Mouse (Mus musculus) forebrain, postnatal 0 days (tissue): ENCODE measurements around the gene Gna14. TPM values are rescaled to one million over a fixed set of nuclear protein-coding genes. Genes with fewer than 3 reads are reported as not detected.
A peak's percentile ranks its signal among the peaks of the same experiment; 100 is the strongest.

Experiments used
- ATAC-seq: fragments of 200-750 bp; cut with Nextera tagmentation; 2 replicates; pipeline ENCODE4 v1.8.0; 2017; ENCODE audit warnings: mild to moderate bottlenecking, moderate library complexity
- DNase-seq: peaks from one replicate; pipeline ENCODE4 v3.0.0-alpha.2; 2015
- H3K27ac ChIP-seq: fragments of 300-500 bp; sonication (generic); 2 replicates; pipeline ENCODE4 v1.5.1; 2014; ENCODE audit warnings: low read depth, mild to moderate bottlenecking, antibody characterized with exemption, low read length, moderate library complexity, mixed read lengths
- H3K27me3 ChIP-seq: fragments of 300-500 bp; sonication (generic); 2 replicates; pipeline ENCODE4 v1.6.1; 2014; ENCODE audit warnings: mild to moderate bottlenecking, low read length, mixed read lengths; ENCODE audit not compliant: insufficient read depth
- H3K36me3 ChIP-seq: fragments of 300-500 bp; sonication (generic); 2 replicates; pipeline ENCODE4 v1.6.1; 2014; ENCODE audit warnings: mild to moderate bottlenecking, moderate library complexity; ENCODE audit not compliant: insufficient read depth
- H3K4me1 ChIP-seq: fragments of 300-500 bp; sonication (generic); 2 replicates; pipeline ENCODE4 v1.6.1; 2014; ENCODE audit warnings: antibody characterized with exemption; ENCODE audit not compliant: insufficient read depth
- H3K4me2 ChIP-seq: fragments of 300-500 bp; sonication (generic); 2 replicates; pipeline ENCODE4 v1.6.1; 2014; ENCODE audit warnings: low read depth, mild to moderate bottlenecking, moderate library complexity
- H3K4me3 ChIP-seq: fragments of 300-500 bp; sonication (generic); 2 replicates; pipeline ENCODE4 v1.5.1; 2014; ENCODE audit warnings: low read depth, low read length, mixed read lengths
- H3K9ac ChIP-seq: fragments of 300-500 bp; sonication (generic); 2 replicates; pipeline ENCODE4 v1.6.1; 2014; ENCODE audit warnings: mild to moderate bottlenecking
- H3K9me3 ChIP-seq: fragments of 300-500 bp; sonication (generic); 2 replicates; pipeline ENCODE4 v1.6.1; 2016; ENCODE audit warnings: low read length
- CTCF ChIP-seq: sonication (generic); IDR thresholded peaks from 2 replicates; pipeline ENCODE4 v1.5.1; 2016; ENCODE audit warnings: antibody characterized with exemption, control low read depth, low read depth
- WGBS: fragments of 180-500 bp; shearing (Covaris S2); extraction: QIAGEN DNeasy Blood & Tissue Kit; methylation state at CpG from one replicate; pipeline ENCODE4 v1.1.7; 2014; 5-methylcytosine and 5-hydroxymethylcytosine counted together
- polyA plus RNA-seq: library from polyadenylated mRNA; unstranded; fragments of >200 nt; fragmentation: Nextera tagmentation; extraction: Ambion mirVana; gene quantifications from 2 replicates; pipeline ENCODE4 v1.2.1, GENCODE M21; 2015
- total RNA-seq: library from RNA; depleted of rRNA; stranded (reverse); fragments of >200 nt; gene quantifications from 2 replicates; pipeline ENCODE4 v1.2.3, GENCODE M21; 2014

Gene Gna14
- total and polyA plus RNA-seq, 2 experiments from 2014 or later: 0.56 to 0.62 TPM

DNA sequence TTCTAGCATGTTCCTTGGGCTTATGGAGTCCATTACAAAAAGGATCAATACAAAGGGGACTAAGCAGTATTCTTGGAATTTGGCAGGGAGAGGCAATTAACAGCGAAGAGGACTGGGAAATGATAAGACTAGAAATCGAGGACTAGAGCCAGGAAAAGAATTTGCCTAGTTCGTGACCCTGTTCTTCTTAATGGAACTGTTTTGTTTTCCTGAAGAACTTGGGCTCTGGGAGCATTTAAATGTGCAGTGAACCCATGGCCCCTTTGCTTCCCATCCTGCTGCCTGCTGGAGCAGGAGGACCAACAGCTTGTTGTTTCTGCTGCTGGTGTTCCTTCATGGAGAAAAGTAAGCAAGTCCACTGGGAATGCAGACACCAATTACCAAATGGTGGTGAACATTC is 15.3 kb downstream of the Gna14 start:
- ATAC-seq (no peak), DNase-seq (no peak)
- 42% methylated on average over 3 of the region's 3 CpGs for WGBS
- no peak overlapping the region for H3K4me2 ChIP-seq
- no peak overlapping the region for H3K4me3 ChIP-seq
- no peaks in the 10 kb centered on the region for H3K36me3 ChIP-seq
- H3K9me3 ChIP-seq: no peaks in the 10 kb centered on the region
- H3K27me3 ChIP-seq: no peaks in the 10 kb centered on the region
- H3K4me1 ChIP-seq: no peaks in the 10 kb centered on the region
- no peak overlapping the region for H3K27ac ChIP-seq
- no peak for TF ChIP-seq CTCF
- H3K9ac ChIP-seq: no peak overlapping the region

DNA sequence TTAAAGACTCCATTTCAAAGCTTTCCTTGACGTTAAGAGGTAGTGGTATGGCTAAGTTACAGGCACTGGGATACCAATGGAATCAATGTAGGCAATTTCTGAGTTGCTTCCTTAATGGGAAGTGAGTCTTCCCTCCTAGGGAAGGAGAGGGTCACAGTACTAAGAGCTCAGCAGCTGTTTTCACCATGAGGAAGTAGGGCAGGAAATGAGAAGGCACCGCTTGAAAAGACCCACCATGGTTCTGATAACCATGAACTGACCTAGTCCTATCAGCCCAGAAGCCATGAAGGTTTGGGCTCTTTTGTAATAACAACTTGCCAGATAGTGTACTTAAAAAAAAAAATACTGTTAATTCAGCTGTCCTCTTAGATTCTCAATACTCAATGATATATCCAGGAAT is 20.6 kb downstream of the Gna14 start:
- Histone ChIP-seq H3K4me1 (no peaks in the 10 kb centered on the region), H3K4me2 (no peak overlapping the region), H3K27ac (no peak overlapping the region), H3K9me3 (no peaks in the 10 kb centered on the region), H3K36me3 (no peaks in the 10 kb centered on the region), H3K27me3 (no peaks in the 10 kb centered on the region), H3K9ac (no peak overlapping the region), H3K4me3 (no peak overlapping the region)
- no peak for TF ChIP-seq CTCF
- WGBS: 82% methylated on average over 2 of the region's 2 CpGs
- no peak for ATAC-seq
- no peak for DNase-seq

DNA sequence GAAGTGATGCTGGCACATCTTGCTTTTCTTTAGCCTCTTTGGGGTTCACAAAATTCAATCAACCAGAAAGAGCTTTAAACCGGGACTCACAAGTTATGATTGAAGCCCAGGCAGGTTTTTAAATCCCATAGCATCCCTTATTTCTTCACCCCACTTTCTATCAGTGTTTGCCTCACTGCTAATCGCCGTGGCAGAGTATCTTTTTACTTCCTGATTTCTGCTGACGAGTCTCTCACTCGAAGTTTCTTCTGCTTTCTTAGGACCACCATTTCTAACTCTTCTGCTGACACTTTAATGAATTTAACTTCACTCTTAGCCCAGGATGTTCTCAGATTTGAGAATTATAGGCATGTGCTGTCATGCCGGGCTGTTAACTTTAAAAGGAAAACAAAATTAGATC is 21.6 kb downstream of the Gna14 start:
- DNase-seq: no peak
- no peaks in the 10 kb centered on the region for H3K4me1 ChIP-seq
- 86% methylated on average over 6 of the region's 6 CpGs for WGBS
- H3K4me3 ChIP-seq: no peak overlapping the region
- no peak overlapping the region for H3K4me2 ChIP-seq
- no peaks in the 10 kb centered on the region for H3K36me3 ChIP-seq
- H3K9ac ChIP-seq: no peak overlapping the region
- H3K27ac ChIP-seq: no peak overlapping the region
- ATAC-seq: no peak
- no peaks in the 10 kb centered on the region for H3K9me3 ChIP-seq
- no peaks in the 10 kb centered on the region for H3K27me3 ChIP-seq
- TF ChIP-seq CTCF: no peak

DNA sequence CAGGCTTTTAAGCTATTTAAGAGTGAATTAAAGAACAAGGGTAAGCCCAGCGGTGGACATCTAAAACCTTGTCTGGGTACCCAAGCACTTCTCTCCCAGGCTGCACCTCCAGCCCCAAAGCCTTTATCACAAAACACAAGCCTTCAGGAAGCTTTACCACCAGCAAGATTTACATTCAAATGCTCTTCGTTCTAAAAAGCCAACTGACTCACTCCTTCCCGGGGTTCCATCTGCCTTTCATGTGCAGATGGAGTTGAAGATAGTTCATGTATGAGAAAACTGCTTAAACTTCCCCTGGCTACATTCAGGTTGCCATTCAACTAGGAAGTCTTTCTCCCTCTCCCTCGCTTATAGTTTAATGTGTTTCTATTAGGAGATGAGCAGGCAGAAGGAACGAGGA is 23.8 kb downstream of the Gna14 start:
- Histone ChIP-seq H3K4me1 (no peaks in the 10 kb centered on the region), H3K27ac (no peak overlapping the region), H3K4me2 (no peak overlapping the region), H3K9ac (no peak overlapping the region), H3K36me3 (no peaks in the 10 kb centered on the region), H3K4me3 (no peak overlapping the region), H3K9me3 (no peaks in the 10 kb centered on the region), H3K27me3 (no peaks in the 10 kb centered on the region)
- WGBS: 43% methylated on average over 5 of the region's 5 CpGs
- DNase-seq (no peak), ATAC-seq (no peak)
- TF ChIP-seq CTCF: no peak

DNA sequence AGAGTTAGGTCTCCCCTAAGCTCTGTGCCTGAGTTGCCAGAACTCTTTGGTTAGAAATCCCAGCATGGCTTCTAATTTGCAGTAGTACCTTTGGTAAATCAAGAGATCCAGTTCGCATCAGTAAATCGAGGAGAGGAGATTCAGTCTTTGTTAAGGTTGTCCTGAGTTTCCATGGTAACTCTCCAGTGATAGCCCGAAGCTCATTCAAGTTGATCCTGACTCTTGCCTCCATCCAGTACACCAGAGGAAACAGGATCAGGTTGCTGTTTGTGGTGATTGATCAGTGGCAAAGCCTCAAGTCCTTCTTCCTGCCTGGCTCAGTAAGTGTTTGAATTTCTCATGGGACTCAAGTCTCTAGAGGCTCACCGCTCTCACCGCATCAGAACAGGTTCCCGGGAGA is 24.7 kb downstream of the Gna14 start:
- Histone ChIP-seq H3K4me2 (no peak overlapping the region), H3K36me3 (no peaks in the 10 kb centered on the region), H3K4me3 (no peak overlapping the region), H3K27me3 (no peaks in the 10 kb centered on the region), H3K9ac (no peak overlapping the region), H3K9me3 (no peaks in the 10 kb centered on the region), H3K4me1 (no peaks in the 10 kb centered on the region), H3K27ac (no peak overlapping the region)
- DNase-seq (no peak), ATAC-seq (0 out of 2 replicates have a peak, but pooled peaks have one; percentile 29)
- 42% methylated on average over 6 of the region's 6 CpGs for WGBS
- TF ChIP-seq CTCF: no peak

- Histone ChIP-seq H3K4me2 (no peak overlapping the region), H3K27me3 (no peaks in the 10 kb centered on the region), H3K36me3 (no peaks in the 10 kb centered on the region), H3K4me3 (no peak overlapping the region), H3K9me3 (no peaks in the 10 kb centered on the region), H3K9ac (no peak overlapping the region), H3K4me1 (no peaks in the 10 kb centered on the region), H3K27ac (no peak overlapping the region)
- no peak for DNase-seq
- WGBS: 87% methylated on average over 14 of the region's 14 CpGs
- no peak for ATAC-seq
- no peak for TF ChIP-seq CTCF
Measured at GRCm38 (mm10) chr19:16460831-16461230, 25.3 kb downstream of the Gna14 start.

GRCm38 (mm10) chr19:16462461-16462860 is 26.9 kb downstream of the Gna14 start:
- no peak overlapping the region for H3K27ac ChIP-seq
- H3K9me3 ChIP-seq: no peaks in the 10 kb centered on the region
- no peak for DNase-seq
- WGBS: 85% methylated on average over 9 of the region's 9 CpGs
- no peak for ATAC-seq
- H3K9ac ChIP-seq: no peak overlapping the region
- no peaks in the 10 kb centered on the region for H3K27me3 ChIP-seq
- H3K36me3 ChIP-seq: no peaks in the 10 kb centered on the region
- no peak overlapping the region for H3K4me2 ChIP-seq
- no peak for TF ChIP-seq CTCF
- no peak overlapping the region for H3K4me3 ChIP-seq
- no peaks in the 10 kb centered on the region for H3K4me1 ChIP-seq

DNA sequence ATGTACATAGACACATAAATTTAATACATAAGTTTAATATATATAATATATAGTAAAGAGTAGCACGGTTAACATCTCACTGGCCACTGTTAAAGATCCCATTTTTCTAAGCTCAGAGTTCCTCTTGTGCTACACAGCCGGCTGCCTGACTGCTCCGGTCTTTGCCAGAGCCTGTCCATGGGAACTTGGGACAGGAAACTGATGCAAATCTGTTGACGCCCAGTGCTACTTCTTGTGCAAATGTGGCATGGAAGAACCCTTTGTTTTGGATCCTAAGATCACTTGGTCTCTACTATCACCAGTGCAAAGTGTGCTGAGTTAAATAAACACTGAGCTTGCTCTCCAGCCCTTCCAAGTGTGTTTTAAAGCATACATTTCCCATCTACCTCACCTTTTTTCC is 29.2 kb downstream of the Gna14 start:
- DNase-seq: no peak

More for the DNA sequence above, 29.2 kb downstream of the Gna14 start:
- 82% methylated on average over 4 of the region's 4 CpGs for WGBS
- no peak overlapping the region for H3K4me3 ChIP-seq
- H3K4me1 ChIP-seq: no peaks in the 10 kb centered on the region
- H3K36me3 ChIP-seq: no peaks in the 10 kb centered on the region
- H3K4me2 ChIP-seq: no peak overlapping the region
- no peaks in the 10 kb centered on the region for H3K27me3 ChIP-seq
- no peak for ATAC-seq
- H3K9me3 ChIP-seq: no peaks in the 10 kb centered on the region
- H3K27ac ChIP-seq: no peak overlapping the region
- no peak overlapping the region for H3K9ac ChIP-seq
- TF ChIP-seq CTCF: no peak
